Mouse (Mus musculus) CH12.LX (cell line): ENCODE measurements around the gene Hoxd3. TPM values are rescaled to one million over a fixed set of nuclear protein-coding genes. Genes with fewer than 3 reads are reported as not detected.
A peak's percentile ranks its signal among the peaks of the same experiment; 100 is the strongest.

Source experiments
- DNase-seq: peaks from one replicate; pipeline ENCODE4 v3.0.0-alpha.2; 2013; ENCODE audit errors: extremely low read depth
- H3K27ac ChIP-seq: 2 replicates; pipeline ENCODE4 v1.5.1; 2012; ENCODE audit warnings: low read depth, mild to moderate bottlenecking, control low read depth, moderate library complexity; ENCODE audit not compliant: insufficient read depth
- H3K27me3 ChIP-seq: replicated peaks from 2 replicates; pipeline ENCODE3; 2012; ENCODE audit warnings: inconsistent platforms
- H3K36me3 ChIP-seq, 2 experiments: replicated peaks in 1 of 2; 2 replicates each; pipeline versions ENCODE3 to v1.6.1; 2012; ENCODE audit warnings: inconsistent platforms in 1 of 2, low read length in 1 of 2, mild to moderate bottlenecking in 1 of 2, mixed read lengths in 1 of 2, moderate library complexity in 1 of 2; ENCODE audit not compliant: control insufficient read depth in 1 of 2, insufficient read depth in 1 of 2
- H3K4me1 ChIP-seq, 2 experiments: 2 replicates each; pipeline ENCODE4 v1.6.1; 2012; ENCODE audit warnings: inconsistent platforms in 1 of 2, moderate library complexity in 1 of 2; ENCODE audit not compliant: insufficient read depth in 2 of 2, control insufficient read depth in 1 of 2
- H3K4me2 ChIP-seq: 2 replicates; pipeline ENCODE4 v1.6.1; 2012; ENCODE audit warnings: low read depth, mild to moderate bottlenecking, control low read depth; ENCODE audit not compliant: poor library complexity, insufficient read depth, severe bottlenecking
- H3K4me3 ChIP-seq, 3 experiments: fragments of 150-350 bp in 1 of 3; sonication (generic) in 1 of 3; replicated peaks in 1 of 3; 2 replicates each; pipeline versions ENCODE3 to v1.5.1; 2011 to 2012; ENCODE audit warnings: low read depth in 2 of 3, low read length in 2 of 3, mild to moderate bottlenecking in 2 of 3, moderate library complexity in 2 of 3, control low read depth in 1 of 3, improper control_type of control experiment in 1 of 3, inconsistent platforms in 1 of 3, mixed read lengths in 1 of 3; ENCODE audit not compliant: poor library complexity in 1 of 3
- H3K79me2 ChIP-seq: replicated peaks from 2 replicates; pipeline ENCODE4 v1.6.1; 2012; ENCODE audit warnings: mild to moderate bottlenecking, moderate library complexity; ENCODE audit not compliant: control insufficient read depth, poor library complexity, insufficient read depth, severe bottlenecking; ENCODE audit errors: extremely low read depth
- H3K9ac ChIP-seq: 2 replicates; pipeline ENCODE4 v1.6.1; 2012; ENCODE audit warnings: low read depth, mild to moderate bottlenecking, control low read depth, moderate library complexity; ENCODE audit not compliant: insufficient read depth
- H3K9me3 ChIP-seq: replicated peaks from 2 replicates; pipeline ENCODE3; 2012; ENCODE audit warnings: low read length, inconsistent platforms, mixed read lengths
- CHD1 ChIP-seq: IDR thresholded peaks from 2 replicates; pipeline ENCODE4 v1.6.1; 2012; ENCODE audit warnings: low read depth, low read length, improper control_type of control experiment, inconsistent platforms
- EP300 ChIP-seq: IDR thresholded peaks from 2 replicates; pipeline ENCODE4 v1.6.1; 2011; ENCODE audit warnings: low read length, improper control_type of control experiment
- GABPA ChIP-seq: IDR thresholded peaks from 2 replicates; pipeline ENCODE4 v1.6.1; 2012; ENCODE audit warnings: low read depth, low read length, improper control_type of control experiment, inconsistent platforms; ENCODE audit not compliant: insufficient replicate concordance
- IRF4 ChIP-seq: IDR thresholded peaks from 2 replicates; pipeline ENCODE4 v1.6.1; 2014; ENCODE audit warnings: low read depth, mild to moderate bottlenecking, inconsistent platforms, low read length, improper control_type of control experiment
- JUND ChIP-seq: conservative IDR thresholded peaks from 2 replicates; pipeline ENCODE4 v1.6.1; 2011; ENCODE audit warnings: low read depth, low read length, improper control_type of control experiment
- MAFK ChIP-seq: IDR thresholded peaks from 2 replicates; pipeline ENCODE4 v1.6.1; 2011; ENCODE audit warnings: low read length, improper control_type of control experiment; ENCODE audit not compliant: insufficient replicate concordance
- NELFE ChIP-seq: IDR thresholded peaks from 2 replicates; pipeline ENCODE4 v1.6.1; 2011; ENCODE audit warnings: low read depth, low read length, improper control_type of control experiment
- SIN3A ChIP-seq: IDR thresholded peaks from 2 replicates; pipeline ENCODE4 v1.6.1; 2012; ENCODE audit warnings: low read length, improper control_type of control experiment, inconsistent platforms
- SMC3 ChIP-seq: IDR thresholded peaks from 2 replicates; pipeline ENCODE4 v1.6.1; 2011; ENCODE audit warnings: low read depth, low read length, improper control_type of control experiment
- USF1 ChIP-seq: IDR thresholded peaks from 2 replicates; pipeline ENCODE4 v1.6.1; 2014; ENCODE audit warnings: low read depth, mild to moderate bottlenecking, inconsistent platforms, low read length, improper control_type of control experiment
- ZKSCAN1 ChIP-seq: IDR thresholded peaks from 2 replicates; pipeline ENCODE4 v1.6.1; 2012; ENCODE audit warnings: low read depth, inconsistent platforms, low read length, improper control_type of control experiment, borderline replicate concordance
- ZNF384 ChIP-seq: IDR thresholded peaks from 2 replicates; pipeline ENCODE4 v1.6.1; 2012; ENCODE audit warnings: low read depth, low read length, improper control_type of control experiment, inconsistent platforms
- dilution Hi-C: fragments of 300-500 bp; cut with MboI; formaldehyde crosslinking; loops from 2 replicates; pipeline ENCODE4 v1.14.3; 2020; ENCODE audit warnings: low sequenced_read_pairs; ENCODE audit not compliant: extremely low pct_unique_long_range_greater_than_20kb, extremely low pct_ligation_motif_present
- in situ Hi-C: fragments of 300-500 bp; cut with MboI; formaldehyde crosslinking; loops from 3 replicates; pipeline ENCODE4 v1.14.3; 2019; ENCODE audit warnings: low sequenced_read_pairs, low pct_ligation_motif_present, low pct_unique_long_range_greater_than_20kb, mixed read lengths
- polyA plus RNA-seq: library from polyadenylated mRNA; unstranded; fragments of >175 nt; gene quantifications from 2 replicates; pipeline ENCODE4 v1.2.1, GENCODE M21; 2012; ENCODE audit warnings: low read depth; ENCODE audit not compliant: insufficient read length
- total RNA-seq, 2 experiments: library from RNA; depleted of rRNA; stranded (reverse); fragments of 300-350 nt in 1 of 2; fragments of >200 nt in 1 of 2; gene quantifications; 2 replicates each; pipeline ENCODE4 v1.2.3; 2012 to 2014

The Hoxd3 gene
- total and polyA plus RNA-seq, 3 experiments = 0.12 to 1.1 TPM; not detected in 1

DNA sequence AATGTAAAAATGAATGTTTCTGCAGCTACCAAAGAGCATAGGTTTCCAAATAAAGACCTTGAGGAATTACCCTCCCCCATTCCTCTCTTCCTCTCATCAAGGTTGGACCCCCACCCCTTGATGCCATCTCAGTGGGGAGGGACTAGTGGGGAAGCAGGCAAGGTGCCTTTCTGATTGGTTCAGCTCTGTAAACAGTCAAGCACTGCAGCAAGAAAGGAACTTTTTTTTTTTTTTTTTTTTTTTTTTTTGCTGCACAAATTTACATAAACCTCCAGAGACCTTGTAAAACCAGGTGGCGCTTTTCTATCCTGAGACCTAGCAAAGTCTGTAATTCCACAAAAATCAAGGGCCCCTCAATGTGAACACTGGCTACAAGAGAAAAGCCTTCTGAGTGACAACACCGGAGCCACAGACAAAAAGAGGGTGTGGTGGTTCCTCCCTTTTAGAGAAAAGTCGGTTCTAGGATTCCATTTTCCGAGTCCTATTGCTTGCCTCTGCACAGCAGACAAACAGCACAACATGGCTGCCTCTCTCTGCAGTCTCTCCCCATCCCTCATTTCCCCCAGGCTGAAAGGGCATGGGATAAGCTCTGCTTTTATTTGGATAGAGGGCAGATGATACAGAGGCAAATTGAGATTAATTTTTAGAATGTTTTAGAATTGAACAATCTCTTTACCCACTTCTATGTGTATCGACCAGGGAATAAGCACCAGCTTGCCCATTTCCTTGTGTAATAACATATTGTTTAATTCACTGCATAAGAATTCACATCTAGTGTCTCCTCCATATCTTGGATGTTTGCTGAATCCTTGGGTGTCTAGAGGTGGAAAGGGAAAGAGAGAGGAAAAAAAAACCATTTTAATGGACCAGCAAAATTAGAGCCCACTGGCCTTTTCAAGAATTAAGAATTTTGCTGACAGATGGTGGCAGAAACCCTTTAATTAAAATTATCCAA is 2.0 kb upstream of the Hoxd3 start:
- H3K36me3 ChIP-seq = no peaks in the 10 kb centered on the region
- no peak overlapping the region for H3K27ac ChIP-seq
- H3K4me2 ChIP-seq = peak overlapping the region; percentile 7; the same call in 1 of the 2 replicates
- H3K79me2 ChIP-seq = no peaks in the 10 kb centered on the region
- H3K4me1 ChIP-seq = peaks cover 0 to 4% of the 10 kb centered on the region in 2 experiments; a peak in 2 of 4 replicates
- peak; percentile 8 for DNase-seq
- no peak overlapping the region for H3K4me3 ChIP-seq
- in situ Hi-C loops = loop anchor here (25.0 kb wide), 1 partner anchor 878 kb away; no protein-coding TSS in a partner anchor
- peaks cover 6% of the 10 kb centered on the region for H3K27me3 ChIP-seq
- no peak for TF ChIP-seq SMC3
- no peak for TF ChIP-seq JUND
- no peak for TF ChIP-seq GABPA
- peak; percentile 98 for TF ChIP-seq ZNF384
- no peak for TF ChIP-seq USF1
- dilution Hi-C loops = no loop called here
- H3K9me3 ChIP-seq = peaks cover 4% of the 10 kb centered on the region
- H3K9ac ChIP-seq = no peak overlapping the region

DNA sequence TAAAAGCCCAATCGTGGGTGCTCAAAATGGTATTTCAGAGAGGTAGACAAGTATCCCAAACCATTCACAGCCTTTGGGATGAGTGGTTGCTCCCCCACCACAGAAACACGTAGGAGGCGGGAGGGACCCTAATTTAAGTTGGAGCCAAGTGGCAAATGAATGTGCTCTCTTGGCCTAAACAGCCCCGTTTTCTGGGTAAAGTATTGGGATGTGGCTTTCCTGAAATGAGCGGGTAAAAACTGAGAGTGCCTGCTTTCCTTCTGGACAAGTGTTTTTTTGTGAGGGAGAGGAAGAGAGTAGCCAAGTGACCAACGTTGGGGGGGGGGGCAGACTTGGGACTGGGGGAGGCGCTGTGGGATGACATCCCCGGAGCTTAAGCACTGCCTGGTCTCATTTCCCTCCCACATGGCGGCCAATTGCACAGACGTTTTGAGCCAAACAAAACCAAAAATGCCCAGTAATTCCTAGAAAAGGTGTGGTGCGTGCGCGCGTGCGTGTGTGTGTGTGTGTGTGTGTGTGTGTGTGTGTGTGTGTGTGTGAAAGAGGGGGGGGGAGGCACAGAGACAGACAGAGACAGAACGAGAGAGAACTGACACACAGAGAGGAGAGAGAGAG is 691 bp upstream of the Hoxd3 start:
- Histone ChIP-seq H3K9ac (no peak overlapping the region), H3K27me3 (peaks cover 6% of the 10 kb centered on the region), H3K4me3 (no peak overlapping the region), H3K4me2 (no peak overlapping the region), H3K27ac (no peak overlapping the region), H3K9me3 (peaks cover 4% of the 10 kb centered on the region), H3K4me1 (peaks cover 0 to 6% of the 10 kb centered on the region in 2 experiments; a peak in 2 of 4 replicates), H3K79me2 (no peaks in the 10 kb centered on the region), H3K36me3 (no peaks in the 10 kb centered on the region)
- no peak for DNase-seq
- in situ Hi-C loops (loop anchor here (25.0 kb wide), 1 partner anchor 876 kb away; no protein-coding TSS in a partner anchor), dilution Hi-C loops (no loop called here)
- no peak for TF ChIP-seq CHD1
- no peak for TF ChIP-seq JUND
- no peak for TF ChIP-seq ZKSCAN1
- no peak for TF ChIP-seq IRF4
- no peak for TF ChIP-seq MAFK
- TF ChIP-seq EP300 = no peak
- TF ChIP-seq NELFE = no peak
- no peak for TF ChIP-seq SIN3A
